Mouse (Mus musculus) bone marrow macrophage, adult 2 months (primary cell): ENCODE data around the gene Gm15262. TPM values are rescaled to one million over a fixed set of nuclear protein-coding genes. Genes with fewer than 3 reads are reported as not detected.
"Not testable (repeated sequence)": the region's sequence is repeated elsewhere in the genome, so short reads cannot be mapped to it uniquely, and the experiment has no call there.

Experiments used
- H3K27ac ChIP-seq: 2 replicates; pipeline ENCODE4 v1.5.1; 2012; ENCODE audit warnings: low read depth, low read length; ENCODE audit not compliant: insufficient read depth
- H3K4me1 ChIP-seq: 2 replicates; pipeline ENCODE4 v1.6.1; 2012; ENCODE audit warnings: low read length; ENCODE audit not compliant: control insufficient read depth, insufficient read depth
- H3K4me3 ChIP-seq: 2 replicates; pipeline ENCODE4 v1.5.1; 2012; ENCODE audit warnings: mild to moderate bottlenecking, low read length, moderate library complexity; ENCODE audit not compliant: insufficient read depth
- CTCF ChIP-seq: IDR thresholded peaks from 2 replicates; pipeline ENCODE4 v1.5.1; 2012; ENCODE audit warnings: low read depth, mild to moderate bottlenecking, low read length, moderate library complexity
- POLR2A ChIP-seq: IDR thresholded peaks from 2 replicates; pipeline ENCODE4 v1.6.1; 2012; ENCODE audit warnings: mild to moderate bottlenecking, low read depth, low read length, borderline replicate concordance
- polyA plus RNA-seq: library from polyadenylated mRNA; stranded (reverse); fragments of >200 nt; gene quantifications from 2 replicates; pipeline ENCODE4 v1.2.4, GENCODE M21; 2012; ENCODE audit not compliant: missing spikeins, insufficient read depth, insufficient read length

The Gm15262 gene
- polyA plus RNA-seq = not detected in 2 replicates

GRCm38 (mm10) chrX:161287156-161287555, at the start of gene Gm15262:
Gene Gm15262 (plus strand): TSS chrX:161287456.
- not testable (repeated sequence) for H3K27ac ChIP-seq, H3K4me1 ChIP-seq, H3K4me3 ChIP-seq

- Histone ChIP-seq H3K27ac (no peak overlapping the region), H3K4me1 (no peaks in the 10 kb centered on the region), H3K4me3 (no peak overlapping the region)
- TF ChIP-seq POLR2A = no peak
- no peak for TF ChIP-seq CTCF
These were observed 20.9 kb downstream of the Gm15262 start for GRCm38 (mm10) chrX:161308131-161308530.

DNA sequence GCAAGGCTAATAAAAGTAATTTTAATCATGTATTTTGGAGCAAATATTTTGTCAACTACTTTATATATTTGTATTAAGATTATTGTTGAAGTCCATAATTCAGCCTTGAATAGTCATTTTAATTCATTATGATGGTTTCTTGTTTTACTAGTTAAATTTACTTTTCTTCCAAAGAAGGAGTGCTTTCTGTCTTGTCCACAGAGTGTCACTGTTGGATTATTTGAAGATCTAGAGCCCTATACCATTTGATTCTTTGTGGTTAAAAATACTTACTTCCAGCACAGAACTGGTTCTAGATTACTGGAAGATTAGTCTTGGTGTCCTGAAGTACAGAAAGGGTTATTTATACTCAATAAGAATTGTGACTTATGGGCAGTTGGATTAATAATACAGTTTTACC, 29.2 kb downstream of the Gm15262 start:
- TF ChIP-seq CTCF (no peak), POLR2A (no peak)
- H3K4me3 ChIP-seq = no peak overlapping the region
- no peak overlapping the region for H3K27ac ChIP-seq
- H3K4me1 ChIP-seq = no peaks in the 10 kb centered on the region

- H3K4me3 ChIP-seq = no peak overlapping the region
- TF ChIP-seq CTCF (no peak), POLR2A (no peak)
These were observed 83.7 kb downstream of the Gm15262 start for GRCm38 (mm10) chrX:161370927-161371326.

DNA sequence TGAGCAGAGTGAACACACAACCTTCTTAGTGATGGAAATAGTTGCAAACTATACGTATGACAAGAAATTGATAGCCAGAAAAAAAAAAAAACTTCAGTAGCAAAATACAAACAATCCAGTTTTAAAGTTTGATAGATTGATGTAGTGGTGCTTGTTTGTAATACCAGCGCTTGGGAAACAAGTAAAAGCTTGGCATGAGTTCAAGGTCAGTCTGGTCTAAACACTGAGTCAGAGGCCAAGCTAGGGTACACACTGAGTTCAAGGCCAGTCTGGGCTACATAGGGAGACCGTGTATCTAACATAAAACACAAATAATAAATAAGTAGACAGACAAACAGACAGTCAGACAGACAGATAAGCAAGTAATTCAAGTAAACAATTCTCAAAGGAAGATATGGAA, 84.2 kb downstream of the Gm15262 start:
- H3K4me1 ChIP-seq = no peaks in the 10 kb centered on the region
- TF ChIP-seq CTCF = no peak
- no peak for TF ChIP-seq POLR2A
- no peak overlapping the region for H3K4me3 ChIP-seq
- no peak overlapping the region for H3K27ac ChIP-seq

More at GRCm38 (mm10) chrX:161370927-161371326, 83.7 kb downstream of the Gm15262 start:
- H3K4me1 ChIP-seq = no peaks in the 10 kb centered on the region
- H3K27ac ChIP-seq = no peak overlapping the region

DNA sequence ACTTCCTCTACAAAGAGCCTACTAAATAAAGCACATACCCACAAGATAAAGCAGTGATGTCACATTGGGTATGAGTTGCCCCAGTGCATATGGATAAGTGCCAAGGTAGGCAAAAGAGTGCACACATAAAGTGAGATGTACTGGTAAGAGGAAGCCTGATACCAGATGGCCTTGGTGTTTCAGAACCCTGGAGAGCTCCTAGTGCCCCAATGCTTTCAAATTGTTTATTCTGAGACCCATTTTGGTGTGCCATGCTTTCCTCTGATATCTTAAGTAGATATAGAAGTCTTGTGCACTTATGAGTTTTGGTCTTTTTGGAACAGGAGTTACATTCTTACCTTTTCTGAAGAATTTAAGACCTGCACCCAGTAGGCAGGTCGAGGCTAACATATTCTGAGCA, 88.3 kb downstream of the Gm15262 start:
- H3K27ac ChIP-seq = no peak overlapping the region

DNA sequence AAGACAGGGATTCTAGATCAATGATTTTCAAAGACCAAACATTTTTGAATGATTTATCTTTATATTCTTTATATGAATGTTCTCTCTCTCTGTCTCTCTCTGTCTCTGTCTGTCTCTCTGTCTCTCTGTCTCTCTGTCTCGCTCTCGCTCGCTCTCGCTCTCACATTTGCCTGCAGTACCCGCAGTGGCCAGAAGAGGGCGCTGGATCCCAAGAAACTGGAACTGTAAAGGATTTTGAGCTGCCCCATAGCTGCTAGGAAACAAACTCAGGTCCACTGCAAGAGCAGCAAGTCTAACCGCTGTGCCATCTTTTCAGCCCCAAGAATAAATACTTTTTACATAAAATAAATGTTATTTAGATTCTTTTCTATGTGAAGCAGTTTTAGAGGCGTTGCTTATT, 98.5 kb downstream of the Gm15262 start:
- no peak overlapping the region for H3K27ac ChIP-seq
- H3K4me1 ChIP-seq = no peaks in the 10 kb centered on the region
- TF ChIP-seq CTCF (peak; percentile 57), POLR2A (no peak)
- H3K4me3 ChIP-seq = no peak overlapping the region

More for the DNA sequence above, 88.3 kb downstream of the Gm15262 start:
- no peak for TF ChIP-seq CTCF
- TF ChIP-seq POLR2A = no peak
- no peaks in the 10 kb centered on the region for H3K4me1 ChIP-seq
- no peak overlapping the region for H3K4me3 ChIP-seq

DNA sequence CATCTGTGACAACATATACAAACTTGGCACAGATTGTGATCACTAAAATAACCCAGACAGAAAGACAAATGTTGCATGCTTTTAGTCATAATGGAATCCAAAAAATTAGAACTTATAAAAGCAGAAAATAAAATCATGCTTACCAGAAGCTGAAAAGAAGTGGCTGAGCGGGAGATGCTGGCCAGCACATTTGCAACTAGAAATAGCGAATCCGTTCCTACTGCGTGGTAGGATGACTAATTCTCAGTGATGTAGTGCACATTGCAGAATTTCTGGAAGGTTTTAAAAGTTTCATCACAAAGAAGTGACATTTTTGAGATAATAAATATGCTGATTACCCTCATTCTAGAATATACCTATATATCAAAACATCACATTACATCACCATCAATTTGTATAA, 100.7 kb downstream of the Gm15262 start:
- H3K27ac ChIP-seq = no peak overlapping the region
- no peak overlapping the region for H3K4me3 ChIP-seq
- TF ChIP-seq POLR2A (no peak), CTCF (no peak)

DNA sequence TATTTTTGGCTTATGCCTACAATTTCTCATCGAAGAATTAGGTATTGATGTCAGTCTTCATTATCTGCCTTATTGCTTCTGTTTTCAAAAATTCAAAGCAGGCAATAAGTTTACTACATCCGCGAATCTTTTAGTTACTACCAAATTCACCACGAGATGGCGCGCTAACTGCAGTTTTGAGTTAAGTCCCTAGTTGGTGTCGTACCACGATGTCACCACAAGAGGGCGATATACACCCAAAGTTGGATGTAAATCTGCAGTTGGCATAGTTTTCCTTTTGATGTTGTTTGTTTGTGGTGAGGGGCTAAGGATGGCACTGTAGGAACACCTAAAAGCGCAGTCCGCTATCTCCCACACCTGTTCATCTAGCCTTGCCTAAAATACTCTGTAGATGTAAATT, 111.9 kb downstream of the Gm15262 start:
- Histone ChIP-seq H3K4me3 (no peak overlapping the region), H3K4me1 (no peaks in the 10 kb centered on the region), H3K27ac (no peak overlapping the region)
- TF ChIP-seq CTCF (no peak), POLR2A (no peak)

More for the DNA sequence above, 100.7 kb downstream of the Gm15262 start:
- no peaks in the 10 kb centered on the region for H3K4me1 ChIP-seq

DNA sequence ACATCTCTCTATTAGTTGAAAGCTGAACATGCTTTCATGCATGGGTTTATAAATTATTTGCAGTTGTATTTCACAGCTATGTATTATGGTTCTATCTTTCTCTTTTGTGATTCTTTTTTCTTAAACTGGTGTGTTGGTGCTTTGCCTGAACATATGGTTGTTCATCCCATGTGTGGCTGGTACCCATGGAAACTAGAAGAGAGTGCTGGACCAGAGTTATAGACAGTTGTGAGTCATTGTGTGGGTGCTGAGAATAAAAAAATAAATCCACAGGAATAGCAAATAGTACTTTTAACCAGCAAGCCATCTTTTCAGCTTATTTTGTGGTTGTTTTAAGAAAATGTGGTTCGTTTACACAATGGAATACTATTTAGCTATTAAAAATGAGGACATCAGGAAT, 123.9 kb downstream of the Gm15262 start:
- TF ChIP-seq CTCF (no peak), POLR2A (no peak)
- Histone ChIP-seq H3K4me1 (no peaks in the 10 kb centered on the region), H3K27ac (no peak overlapping the region), H3K4me3 (no peak overlapping the region)

Other genes starting within 250 kb of the Gm15262 start
- 0.67 and 1.1 TPM in 2 replicates for gene Scml2, start 170.3 kb upstream of the Gm15262 start, polyA plus RNA-seq